Comparison of ENCODE assay signal across 9 mouse cellular contexts in genomic region chr2:173276859-173277258, GRCm38 (mm10). TPM values are rescaled to one million over a fixed set of nuclear protein-coding genes. Genes with fewer than 3 reads are reported as not detected.
A peak's percentile ranks its signal among the peaks of the same experiment; 100 is the strongest.
DNase-seq lines count a peak whose midpoint lies in the region; ATAC-seq and TF ChIP-seq lines count a peak whose summit lies in the region.
"Had no signal": no experiment of that assay in that cellular context is flagged by ENCODE, and none has a peak within 500 bp of the region (broad histone marks: within the 10 kb centered on the region; RNA-seq: fewer than 3 reads in every experiment).

No protein-coding gene starts in this region.

- WGBS in heart, adult 2 months = 12% methylated on average over 12 of the region's 12 CpGs
- WGBS in heart, embryonic 13.5 days = 5% methylated on average over 12 of the region's 12 CpGs
- 5% methylated on average over 12 of the region's 12 CpGs for WGBS in limb, embryonic 10.5 days
- 3% methylated on average over 12 of the region's 12 CpGs for WGBS in midbrain, postnatal 0 days

- no peaks in the 10 kb centered on the region for H3K27me3 ChIP-seq in heart, adult 2 months (ENCODE audit: control insufficient read depth, insufficient read depth, low read length)
- H3K27me3 ChIP-seq in heart, embryonic 13.5 days (replicated peaks) = no peaks in the 10 kb centered on the region
- H3K27me3 ChIP-seq in limb, embryonic 10.5 days (ENCODE audit: low read depth, poor library complexity, severe bottlenecking) = peaks cover 55% of the 10 kb centered on the region
- no peaks in the 10 kb centered on the region for H3K27me3 ChIP-seq in midbrain, postnatal 0 days (ENCODE audit: insufficient read depth, low read length)
- H3K27me3 ChIP-seq: Patski had no signal

- H3K4me2 ChIP-seq in heart, embryonic 13.5 days = peak overlapping the region; percentile 84
- H3K4me2 ChIP-seq in midbrain, postnatal 0 days (ENCODE audit: low read depth, low read length, poor library complexity, severe bottlenecking) = peak overlapping the region; percentile 78

- no peaks in the 10 kb centered on the region for H3K9me3 ChIP-seq in heart, embryonic 13.5 days
- no peaks in the 10 kb centered on the region for H3K9me3 ChIP-seq in limb, embryonic 10.5 days (replicated peaks)
- no peaks in the 10 kb centered on the region for H3K9me3 ChIP-seq in midbrain, postnatal 0 days (ENCODE audit: low read length)

- H3K27ac ChIP-seq in heart, adult 2 months = peak overlapping the region; percentile 90
- peak overlapping the region; percentile 83 for H3K27ac ChIP-seq in heart, embryonic 13.5 days (replicated peaks)
- peak overlapping the region; percentile 97 for H3K27ac ChIP-seq in limb, embryonic 10.5 days
- peak overlapping the region; percentile 75; the same call in 1 of the 2 replicates for H3K27ac ChIP-seq in midbrain, postnatal 0 days (ENCODE audit: low read depth, low read length)

- TF ChIP-seq CTCF in heart, adult 2 months (IDR thresholded peaks at IDR 0.05) = no peak
- peak; percentile 22 for TF ChIP-seq CTCF in midbrain, postnatal 0 days (IDR thresholded peaks at IDR 0.05)

- H3K79me2 ChIP-seq in heart, adult 2 months (replicated peaks; ENCODE audit: control insufficient read depth, insufficient read depth, low read length) = peaks cover 2% of the 10 kb centered on the region; the same call in 1 of the 2 replicates

- peak overlapping the region; percentile 78 for H3K4me3 ChIP-seq in heart, adult 2 months
- peak overlapping the region; percentile 99 for H3K4me3 ChIP-seq in heart, embryonic 13.5 days
- peak overlapping the region; percentile 93 for H3K4me3 ChIP-seq in limb, embryonic 10.5 days
- H3K4me3 ChIP-seq in midbrain, postnatal 0 days (ENCODE audit: low read depth, low read length) = peak overlapping the region; percentile 96

- TF ChIP-seq POLR2A in heart, adult 2 months (IDR thresholded peaks at IDR 0.05; ENCODE audit: insufficient read depth, low read depth, low read length) = no peak

- intact Hi-C loops in heart, adult 2 months (cut with DNase I) = loop anchor here (2.0 to 5.0 kb wide), 3 partner anchors 30 to 175 kb away; no protein-coding TSS in a partner anchor
- intact Hi-C loops in heart, postnatal 36 days (cut with DNase I) = loop anchor here (2.0 to 10.0 kb wide), 2 partner anchors 58 to 378 kb away; partner anchors contain the start of gene Rab22a

- no peak for TF ChIP-seq EP300 in heart, adult 2 months (IDR thresholded peaks at IDR 0.05; ENCODE audit: insufficient read depth, low read depth, low read length)

- peak in 1 of 2 experiments; percentile 53 for DNase-seq in heart, adult 2 months
- no peak for DNase-seq in heart, postnatal 36 days
- DNase-seq in NIH3T3 (ENCODE audit: low read depth) = peak; percentile 53
- no peak for DNase-seq in limb, embryonic 10.5 days (ENCODE audit: low spot score)
- peak; percentile 28 for DNase-seq in midbrain, postnatal 0 days (ENCODE audit: low spot score)
- no peak for DNase-seq in adipocyte (ENCODE audit: low spot score)
- DNase-seq in spleen, postnatal 10 days (ENCODE audit: low spot score in 2 of 2) = no peak

- peaks cover 14% of the 10 kb centered on the region for H3K4me1 ChIP-seq in heart, adult 2 months (ENCODE audit: control insufficient read depth, insufficient read depth, low read length)
- H3K4me1 ChIP-seq in heart, embryonic 13.5 days = peaks cover 55% of the 10 kb centered on the region
- H3K4me1 ChIP-seq in limb, embryonic 10.5 days = peaks cover 45% of the 10 kb centered on the region
- H3K4me1 ChIP-seq in midbrain, postnatal 0 days (ENCODE audit: insufficient read depth, low read length) = peaks cover 7% of the 10 kb centered on the region

- peak overlapping the region; percentile 64 for H3K9ac ChIP-seq in heart, adult 2 months (ENCODE audit: low read depth, low read length)
- H3K9ac ChIP-seq in heart, embryonic 13.5 days = peak overlapping the region; percentile 99
- peak overlapping the region; percentile 96 for H3K9ac ChIP-seq in midbrain, postnatal 0 days (replicated peaks; ENCODE audit: low read length, poor library complexity, severe bottlenecking)

- no peaks in the 10 kb centered on the region for H3K36me3 ChIP-seq in heart, adult 2 months (ENCODE audit: control insufficient read depth, insufficient read depth, low read length)
- H3K36me3 ChIP-seq in heart, embryonic 13.5 days = no peaks in the 10 kb centered on the region
- no peaks in the 10 kb centered on the region for H3K36me3 ChIP-seq in limb, embryonic 10.5 days
- no peaks in the 10 kb centered on the region for H3K36me3 ChIP-seq in midbrain, postnatal 0 days (ENCODE audit: insufficient read depth, low read length)

- ATAC-seq in heart, embryonic 13.5 days (ENCODE audit: extremely low read depth, insufficient number of reproducible peaks, low FRiP score, low TSS enrichment) = no peak
- ATAC-seq in midbrain, postnatal 0 days (ENCODE audit: low FRiP score) = peak; percentile 5; the same call in 1 of the 2 replicates

RNA-seq across cellular contexts. Expression of gene Pmepa1, which starts 0.5 kb away (rescaled TPM):
- 10 to 100 TPM; 28.4 to 31.4 TPM for total RNA-seq in heart, adult 2 months (2021)
- polyA plus RNA-seq in heart, adult 2 months (2012; rRNA removed) = 37.4 and 41.7 TPM in 2 replicates
- 10 to 100 TPM; 27.1 to 27.4 TPM for total RNA-seq in heart, postnatal 36 days (2021)
- 3.4 TPM in 2 replicates for polyA plus RNA-seq in heart, embryonic 13.5 days (2015; fragmentation: Nextera tagmentation; extraction: Ambion mirVana)
- polyA plus RNA-seq in limb, embryonic 10.5 days (2016; fragmentation: Nextera tagmentation; extraction: Ambion mirVana) = 1.1 and 2.0 TPM in 2 replicates
- total RNA-seq in midbrain, postnatal 0 days (2014; rRNA removed) = 6.5 and 12.8 TPM in 2 replicates
- 2.3 TPM in 2 replicates for polyA plus RNA-seq in midbrain, postnatal 0 days (2015; fragmentation: Nextera tagmentation; extraction: Ambion mirVana)

RNA-seq across cellular contexts. Expression of gene Zbp1, which starts 58.1 kb away (rescaled TPM):
- under 1 TPM; 0.47 to 0.91 TPM for total RNA-seq in heart, adult 2 months (2021)
- 1.2 and 1.8 TPM in 2 replicates for polyA plus RNA-seq in heart, adult 2 months (2012; rRNA removed)
- total RNA-seq in heart, postnatal 36 days (2021) = 1 to 10 TPM in 1 of 2 experiments, under 1 TPM in 1; 0.44 to 1.8 TPM
- polyA plus RNA-seq in heart, embryonic 13.5 days (2015; fragmentation: Nextera tagmentation; extraction: Ambion mirVana) = 0.33 and 0.57 TPM in 2 replicates
- polyA plus RNA-seq in limb, embryonic 10.5 days (2016; fragmentation: Nextera tagmentation; extraction: Ambion mirVana) = not detected in 2 replicates
- total RNA-seq in midbrain, postnatal 0 days (2014; rRNA removed) = not detected in 2 replicates
- polyA plus RNA-seq in midbrain, postnatal 0 days (2015; fragmentation: Nextera tagmentation; extraction: Ambion mirVana) = 0.38 and 0.57 TPM in 2 replicates

Comparison
In these comparisons a context has a peak if more than half of its experiments do, and no peak if none do; other contexts are left out.
1. DNase-seq: peak in NIH3T3 (single experiment) and midbrain, postnatal 0 days (single experiment); none in heart, postnatal 36 days (0 of 2), limb, embryonic 10.5 days (single experiment), adipocyte (single experiment) and spleen, postnatal 10 days (0 of 2).
2. Peak in every context shown above with its lines, with median percentiles within 50 percentile points of each other: H3K27ac ChIP-seq, H3K4me3 ChIP-seq and H3K9ac ChIP-seq.